ENCODE assay signal across 17 mouse cellular contexts in the genomic region with DNA sequence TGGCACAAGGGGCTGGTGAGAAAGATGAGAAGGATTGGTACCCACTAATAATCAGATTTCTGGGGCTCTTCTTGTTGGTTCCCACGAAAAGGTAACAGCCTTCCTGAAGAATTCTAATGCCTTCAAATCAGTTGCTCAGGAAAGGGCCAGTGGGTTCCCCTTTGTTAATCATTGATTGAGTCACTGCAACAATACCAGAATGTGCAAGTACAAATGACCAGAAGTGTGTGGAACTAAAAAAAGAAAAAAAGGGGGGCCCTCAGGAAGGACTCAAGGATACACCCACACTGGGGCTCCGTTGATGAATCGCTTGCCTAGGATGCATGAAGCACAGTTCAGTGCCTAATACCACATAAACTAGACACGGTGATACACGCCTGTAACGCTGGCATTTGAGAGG.
DNase-seq lines count a peak whose midpoint lies in the region; ATAC-seq and TF ChIP-seq lines count a peak whose summit lies in the region.
"Had no signal": no experiment of that assay in that cellular context is flagged by ENCODE, and none has a peak within 500 bp of the region (broad histone marks: within the 10 kb centered on the region; RNA-seq: fewer than 3 reads in every experiment).

No protein-coding gene starts in this region.

- no peaks in the 10 kb centered on the region for H3K36me3 ChIP-seq in kidney, embryonic 15.5 days
- no peaks in the 10 kb centered on the region for H3K36me3 ChIP-seq in stomach, embryonic 14.5 days (ENCODE audit: control insufficient read depth, insufficient read depth, low read length)
- H3K36me3 ChIP-seq in hindbrain, postnatal 0 days (ENCODE audit: insufficient read depth, low read length) = no peaks in the 10 kb centered on the region
- H3K36me3 ChIP-seq: G1E; hindbrain, embryonic 13.5 days; neural tube, embryonic 13.5 days had no signal

- no peak overlapping the region for H3K9ac ChIP-seq in kidney, embryonic 15.5 days
- no peak overlapping the region for H3K9ac ChIP-seq in stomach, embryonic 14.5 days (replicated peaks; ENCODE audit: low read depth, low read length)
- H3K9ac ChIP-seq in hindbrain, postnatal 0 days (replicated peaks; ENCODE audit: low read length) = no peak overlapping the region
- H3K9ac ChIP-seq: hindbrain, embryonic 13.5 days; neural tube, embryonic 13.5 days had no signal

- peak; percentile 57 for DNase-seq in kidney, adult 11 months
- no peak for DNase-seq in kidney, postnatal 10 days
- peak; percentile 12 for DNase-seq in Patski (ENCODE audit: low read depth, low spot score)
- DNase-seq in cerebellum, adult 11 months = no peak
- DNase-seq in hindbrain, postnatal 0 days (ENCODE audit: low spot score) = no peak
- no peak for DNase-seq in left cerebral cortex, postnatal 4 days
- DNase-seq: adrenal gland, postnatal 25 days; B cell, adult 2 months; cerebellum, postnatal 14 days; gastrocnemius, postnatal 36 days had no signal

- ATAC-seq in Patski = peak; percentile 21
- peak; percentile 55 for ATAC-seq in kidney, embryonic 15.5 days (replicated peaks; ENCODE audit: low FRiP score)
- no peak for ATAC-seq in stomach, embryonic 14.5 days (ENCODE audit: insufficient number of reproducible peaks, insufficient read depth, low FRiP score, low read depth)
- no peak for ATAC-seq in hindbrain, postnatal 0 days

- peaks cover 49% of the 10 kb centered on the region for H3K4me1 ChIP-seq in kidney, embryonic 15.5 days
- H3K4me1 ChIP-seq in stomach, embryonic 14.5 days (ENCODE audit: control insufficient read depth, insufficient read depth, low read length) = peaks cover 6% of the 10 kb centered on the region
- H3K4me1 ChIP-seq in hindbrain, postnatal 0 days (ENCODE audit: insufficient read depth, low read length) = no peaks in the 10 kb centered on the region
- H3K4me1 ChIP-seq: hindbrain, embryonic 13.5 days; neural tube, embryonic 13.5 days had no signal

- WGBS in kidney, embryonic 15.5 days = 62% methylated on average over 6 of the region's 6 CpGs
- 67% methylated on average over 6 of the region's 6 CpGs for WGBS in stomach, embryonic 14.5 days
- 77% methylated on average over 6 of the region's 6 CpGs for WGBS in hindbrain, postnatal 0 days

- CTCF ChIA-PET in Patski (lab: Charles Lee) = interaction anchor here (1.1 kb wide), 1 partner anchor 149 kb away, joined by 3 read pairs; no protein-coding TSS in a partner anchor

- TF ChIP-seq CTCF in Patski (IDR thresholded peaks at IDR 0.05) = no peak
- TF ChIP-seq CTCF in hindbrain, postnatal 0 days (IDR thresholded peaks at IDR 0.05; ENCODE audit: low read depth) = no peak

- no peaks in the 10 kb centered on the region for H3K9me3 ChIP-seq in kidney, embryonic 15.5 days (replicated peaks)
- no peaks in the 10 kb centered on the region for H3K9me3 ChIP-seq in stomach, embryonic 14.5 days (ENCODE audit: control insufficient read depth, low read depth, low read length)
- H3K9me3 ChIP-seq in hindbrain, postnatal 0 days (ENCODE audit: low read length) = no peaks in the 10 kb centered on the region
- H3K9me3 ChIP-seq: G1E; hindbrain, embryonic 13.5 days; neural tube, embryonic 13.5 days had no signal

- intact Hi-C loops in left cerebral cortex, postnatal 4 days (cut with DNase I) = no loop called here

- POLR2A ChIA-PET in Patski (lab: Charles Lee) = no interaction called here

- in situ Hi-C loops in Patski (cut with MboI; ENCODE audit: low pct_unique_long_range_greater_than_20kb) = no loop called here

- H3K4me3 ChIP-seq in kidney, embryonic 15.5 days (replicated peaks) = no peak overlapping the region
- no peak overlapping the region for H3K4me3 ChIP-seq in stomach, embryonic 14.5 days (ENCODE audit: low read depth, low read length)
- no peak overlapping the region for H3K4me3 ChIP-seq in hindbrain, postnatal 0 days (ENCODE audit: low read length)
- H3K4me3 ChIP-seq: erythroblast, embryonic 14.5 days; hindbrain, embryonic 13.5 days; layer of hippocampus, adult 2 months; neural tube, embryonic 13.5 days had no signal

- no peaks in the 10 kb centered on the region for H3K27me3 ChIP-seq in Patski
- no peaks in the 10 kb centered on the region for H3K27me3 ChIP-seq in kidney, embryonic 15.5 days
- H3K27me3 ChIP-seq in stomach, embryonic 14.5 days (ENCODE audit: control insufficient read depth, insufficient read depth, low read length) = no peaks in the 10 kb centered on the region
- no peaks in the 10 kb centered on the region for H3K27me3 ChIP-seq in hindbrain, postnatal 0 days (ENCODE audit: insufficient read depth, low read length)
- H3K27me3 ChIP-seq: hindbrain, embryonic 13.5 days; neural tube, embryonic 13.5 days had no signal

- H3K4me2 ChIP-seq in kidney, embryonic 15.5 days = peak overlapping the region; percentile 17; the same call in 1 of the 2 replicates
- no peak overlapping the region for H3K4me2 ChIP-seq in stomach, embryonic 14.5 days (replicated peaks; ENCODE audit: low read depth, low read length)
- no peak overlapping the region for H3K4me2 ChIP-seq in hindbrain, postnatal 0 days (ENCODE audit: low read depth, low read length)
- H3K4me2 ChIP-seq: hindbrain, embryonic 13.5 days; neural tube, embryonic 13.5 days had no signal

- H3K27ac ChIP-seq in kidney, embryonic 15.5 days = peak overlapping the region; percentile 91
- H3K27ac ChIP-seq in stomach, embryonic 14.5 days (ENCODE audit: low read length) = peak overlapping the region; percentile 29; the same call in 1 of the 2 replicates
- no peak overlapping the region for H3K27ac ChIP-seq in hindbrain, postnatal 0 days
- H3K27ac ChIP-seq: hindbrain, embryonic 13.5 days; layer of hippocampus, adult 2 months; neural tube, embryonic 13.5 days had no signal

Comparison
In these comparisons a context has a peak if more than half of its experiments do, and no peak if none do; other contexts are left out.
1. DNase-seq: peak in kidney, adult 11 months (single experiment) and Patski (single experiment); none in kidney, postnatal 10 days (single experiment), cerebellum, adult 11 months (single experiment), hindbrain, postnatal 0 days (single experiment) and left cerebral cortex, postnatal 4 days (single experiment).
2. ATAC-seq: peak in Patski (single experiment) and kidney, embryonic 15.5 days (single experiment); none in stomach, embryonic 14.5 days (single experiment) and hindbrain, postnatal 0 days (single experiment).